Mouse (Mus musculus): Measurements from ENCODE around the gene Rad51b.

The Rad51b gene

DNA sequence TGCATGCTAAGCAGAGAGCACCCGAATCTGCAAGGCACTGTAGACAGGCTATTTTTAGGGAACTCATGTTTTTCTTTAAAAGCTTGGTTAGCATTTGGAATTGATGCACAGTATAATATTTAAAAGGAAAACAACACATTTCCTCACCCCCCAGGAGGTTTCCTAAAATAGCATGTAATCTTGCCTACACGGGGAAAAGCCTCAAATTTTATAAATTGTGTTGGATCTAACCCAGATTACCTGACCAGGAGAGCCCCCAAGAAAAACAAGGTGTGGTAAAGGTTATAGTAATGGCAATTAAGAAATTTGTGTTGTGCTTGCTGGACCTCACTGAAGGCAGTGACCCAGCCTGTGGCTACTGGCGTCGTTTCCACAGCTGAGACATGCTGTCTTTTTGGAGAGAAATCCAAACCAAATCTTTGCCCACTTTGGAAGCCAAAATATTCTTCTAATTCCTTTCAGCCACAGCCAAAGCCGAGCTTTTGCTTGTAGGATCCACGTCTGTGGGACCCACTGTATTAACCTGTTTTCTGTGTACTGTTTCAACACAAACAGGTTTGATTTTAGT lies 282.0 kb downstream of the Rad51b start:
- DNase-seq (ENCODE audit: low read depth): no peak

DNA sequence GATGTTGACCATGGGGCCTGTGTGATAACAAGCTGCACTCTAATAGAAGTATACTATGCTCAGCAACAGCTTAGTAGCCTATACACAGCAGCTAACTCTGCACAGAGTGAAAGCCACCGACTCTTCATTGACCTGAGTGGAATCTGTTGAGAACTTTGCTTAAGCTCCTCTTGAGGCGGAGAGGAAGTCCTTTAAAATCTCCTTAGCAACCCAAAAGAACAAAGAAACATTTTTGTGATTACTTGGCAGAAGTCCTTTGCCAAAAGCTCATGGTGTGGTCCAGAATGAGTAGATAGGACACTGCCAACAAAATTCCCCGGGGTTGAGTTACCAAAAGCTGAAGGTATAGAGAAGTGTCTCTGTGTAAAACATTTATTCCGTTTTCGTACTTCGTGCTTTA lies 282.8 kb downstream of the Rad51b start:
- DNase-seq (ENCODE audit: low read depth): no peak

GRCm38 (mm10) chr12:79584556-79585307 lies 287.6 kb downstream of the Rad51b start:
- no peak for DNase-seq (ENCODE audit: low read depth)

DNA sequence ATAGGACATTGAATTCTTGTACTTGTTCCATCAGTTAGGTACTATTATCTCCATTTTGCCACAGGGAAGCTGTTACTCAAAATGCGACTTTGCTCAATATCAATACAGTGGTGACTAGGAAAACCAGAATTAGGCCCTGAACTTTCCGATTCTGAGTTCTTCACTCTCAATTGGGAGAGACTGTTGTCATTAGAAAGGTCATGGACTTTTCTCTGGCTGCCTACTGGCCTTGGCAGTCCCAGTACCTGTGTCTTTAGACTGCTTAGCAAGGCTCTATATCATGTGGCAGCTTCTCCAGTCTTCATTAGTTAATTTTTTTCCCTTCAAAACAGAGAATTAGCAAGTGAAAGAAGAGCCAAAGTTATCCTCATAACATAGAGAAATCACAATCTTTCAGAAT lies 288.3 kb downstream of the Rad51b start:
- DNase-seq (ENCODE audit: low read depth): no peak

DNA sequence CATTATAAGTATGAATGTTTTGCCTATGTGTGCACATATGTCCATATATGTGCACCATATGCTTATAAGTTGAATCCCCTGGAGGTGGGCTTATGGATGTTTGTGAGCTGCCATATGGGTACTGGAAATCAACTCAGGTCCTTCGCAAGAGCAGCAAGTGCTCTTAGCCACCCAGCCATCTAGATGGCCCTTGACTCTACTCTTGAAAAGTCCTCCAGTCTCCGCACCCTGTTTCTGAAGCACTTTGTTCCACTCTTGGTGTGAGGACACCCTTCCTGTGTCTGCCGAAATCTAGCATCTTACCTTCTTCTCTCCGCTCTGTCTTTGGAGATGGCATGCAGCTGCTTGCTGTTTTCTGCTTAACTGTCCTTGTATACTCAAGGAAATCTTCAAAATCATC lies 291.7 kb downstream of the Rad51b start:
- DNase-seq (ENCODE audit: low read depth): no peak

DNA sequence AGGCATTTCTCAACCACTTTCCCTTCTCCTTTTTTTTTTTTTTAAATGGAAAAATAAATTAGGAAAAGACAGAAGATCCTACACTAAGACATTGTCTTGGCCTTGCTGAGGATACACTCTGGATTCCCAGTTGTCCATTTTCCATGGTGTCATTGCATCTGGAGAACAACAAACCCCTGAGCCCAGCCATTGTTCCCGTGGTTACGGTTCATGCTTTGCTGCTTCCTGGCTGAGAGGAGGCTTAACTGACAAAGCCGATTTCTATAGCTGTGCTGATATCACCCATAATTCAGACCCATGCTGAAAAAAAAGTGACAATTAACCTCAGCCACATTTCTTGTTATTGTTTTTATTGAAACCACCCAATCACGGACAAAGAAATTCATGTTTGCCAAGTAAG lies 295.1 kb downstream of the Rad51b start:
- no peak for DNase-seq (ENCODE audit: low read depth)

GRCm38 (mm10) chr12:79596842-79597241 lies 299.8 kb downstream of the Rad51b start:
- no peak for DNase-seq (ENCODE audit: low read depth)

DNA sequence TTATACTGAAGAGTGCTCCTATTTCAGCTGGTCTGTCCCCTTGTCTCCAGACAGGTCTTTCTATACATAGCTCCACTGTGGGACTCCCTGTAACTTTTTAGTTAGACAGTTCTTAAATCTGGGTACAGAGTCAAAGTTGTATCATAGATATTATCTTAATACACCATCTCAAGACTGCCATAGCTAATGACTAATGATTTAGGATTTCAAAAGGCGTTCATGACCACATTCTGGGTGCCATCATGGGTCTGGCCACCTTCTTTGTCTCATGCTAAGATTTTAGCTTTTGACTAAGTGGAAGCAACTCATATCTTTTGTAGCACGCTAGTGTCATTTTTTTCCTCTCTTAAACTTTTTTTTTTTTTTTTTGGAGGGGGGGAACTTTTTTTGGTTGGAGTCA lies 300.3 kb downstream of the Rad51b start:
- DNase-seq (ENCODE audit: low read depth): no peak

- DNase-seq (ENCODE audit: low read depth): no peak
Measured at GRCm38 (mm10) chr12:79597786-79598185, 300.7 kb downstream of the Rad51b start.

DNA sequence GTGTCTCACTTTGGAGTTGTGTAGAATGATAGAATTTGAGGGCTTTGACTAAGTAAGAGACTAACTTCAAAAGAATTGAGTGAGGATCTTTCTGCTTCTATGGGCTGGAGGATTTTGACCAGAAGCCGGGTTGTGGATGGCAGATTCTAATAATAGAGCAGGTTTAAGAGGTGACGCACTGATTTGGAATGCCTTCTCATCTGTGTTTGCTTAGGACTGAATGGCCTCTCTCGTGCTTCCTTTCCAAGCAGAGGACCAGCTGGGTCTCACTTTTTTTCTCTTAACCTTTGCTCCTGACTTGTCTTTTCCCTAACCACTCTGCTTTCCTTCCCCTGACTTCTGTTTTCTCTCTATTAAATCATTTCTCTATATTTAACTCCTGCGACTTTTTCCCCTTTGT lies 301.4 kb downstream of the Rad51b start:
- DNase-seq (ENCODE audit: low read depth): no peak

DNA sequence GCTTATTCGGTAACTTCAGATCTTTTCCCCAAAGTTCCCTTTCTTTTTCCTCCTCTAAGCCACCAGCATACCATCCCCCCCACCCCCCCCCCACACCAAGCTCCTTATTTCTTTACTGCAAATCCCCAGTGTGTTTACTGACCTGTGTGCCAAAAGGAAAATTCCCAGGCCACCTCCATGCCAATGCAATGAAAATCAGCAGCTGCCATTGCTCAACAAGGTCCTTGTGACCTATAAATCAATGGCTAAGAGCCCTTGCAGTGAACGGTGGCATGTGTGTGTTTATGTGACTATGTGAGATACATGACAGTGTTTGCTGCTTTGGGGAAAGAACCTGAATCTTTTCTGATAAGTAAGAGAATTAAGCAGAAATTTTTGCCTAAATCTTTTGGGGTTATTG lies 301.8 kb downstream of the Rad51b start:
- no peak for DNase-seq (ENCODE audit: low read depth)

GRCm38 (mm10) chr12:79600149-79600769 lies 303.2 kb downstream of the Rad51b start:
- DNase-seq (ENCODE audit: low read depth): no peak

- DNase-seq (ENCODE audit: low read depth): no peak
Measured at GRCm38 (mm10) chr12:79602641-79603040, 305.6 kb downstream of the Rad51b start.

DNA sequence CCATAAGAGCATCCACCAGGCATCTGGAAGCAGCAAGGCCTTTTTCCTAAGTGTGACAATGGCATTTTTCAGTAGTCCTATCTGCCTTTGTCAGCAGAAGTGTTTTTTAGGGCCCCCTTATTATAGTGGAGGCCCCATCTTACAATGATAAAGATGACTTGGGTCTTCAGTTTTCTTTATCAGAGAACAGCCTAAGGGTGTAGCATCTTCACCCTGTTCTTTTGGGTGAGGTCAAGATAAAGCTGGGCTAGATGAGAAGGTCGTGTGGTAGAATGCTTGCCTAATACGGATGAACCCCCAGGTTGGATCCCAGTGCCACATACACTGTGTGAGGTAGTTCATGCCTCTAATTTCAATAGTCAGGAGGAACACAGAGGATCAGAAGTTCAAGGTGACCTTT lies 307.8 kb downstream of the Rad51b start:
- DNase-seq (ENCODE audit: low read depth): peak; percentile 37

DNA sequence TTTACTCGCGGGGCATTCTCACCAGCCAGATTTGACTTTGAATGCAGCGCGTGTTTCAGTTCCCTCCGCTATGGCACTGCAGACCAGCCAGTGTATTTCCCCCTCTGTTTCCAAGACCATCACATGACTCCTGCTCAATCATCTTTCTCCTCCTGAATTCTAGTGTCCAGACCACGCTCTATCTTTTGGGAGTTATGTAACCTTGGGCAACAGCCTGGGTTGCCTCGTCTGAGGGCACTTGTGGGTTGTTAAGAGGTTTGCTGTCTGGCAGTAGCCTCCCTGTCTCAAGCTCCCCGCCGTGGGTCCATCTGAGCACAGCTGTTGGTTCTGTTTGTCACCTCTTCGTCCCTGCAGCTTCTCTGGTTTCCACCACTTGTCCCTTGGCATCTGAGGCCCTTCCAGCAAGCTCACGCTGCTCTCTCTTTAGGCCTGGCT lies 309.1 kb downstream of the Rad51b start:
- no peak for DNase-seq (ENCODE audit: low read depth)

- DNase-seq (ENCODE audit: low read depth): no peak
Measured at GRCm38 (mm10) chr12:79609399-79610010, 312.4 kb downstream of the Rad51b start.

DNA sequence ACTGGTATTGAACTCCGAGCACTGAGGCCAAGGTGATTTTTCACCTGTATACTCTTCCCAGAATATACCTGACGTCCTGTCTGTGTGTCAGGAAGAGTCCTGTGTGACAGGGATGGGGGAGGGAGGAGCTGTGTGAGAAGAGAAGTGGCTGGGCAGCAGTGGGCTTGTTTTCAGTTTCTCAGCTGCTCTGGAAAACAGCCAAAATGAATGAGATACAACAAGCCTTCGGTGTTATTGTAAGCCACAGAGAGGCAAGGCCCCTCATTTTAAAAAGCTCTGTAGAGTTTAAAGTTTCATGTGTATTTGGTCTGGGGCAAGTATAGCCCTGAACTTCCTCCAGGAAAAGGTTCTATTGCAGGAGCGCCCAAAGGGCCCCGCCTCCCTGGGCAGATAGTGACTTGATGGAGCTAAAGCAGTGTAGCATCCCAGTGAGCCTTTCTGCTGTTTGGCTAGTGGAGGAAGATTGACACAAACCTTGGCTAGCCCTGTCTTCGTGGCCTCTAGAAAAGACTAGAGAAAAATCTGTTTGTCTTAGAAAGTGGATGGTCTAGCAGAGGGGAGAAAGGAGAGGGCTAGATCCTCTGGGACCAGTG lies 313.5 kb downstream of the Rad51b start:
- peak; percentile 13 for DNase-seq (ENCODE audit: low read depth)

GRCm38 (mm10) chr12:79611665-79612064 lies 314.6 kb downstream of the Rad51b start:
- DNase-seq (ENCODE audit: low read depth): peak; percentile 58

- DNase-seq (ENCODE audit: low read depth): peak; percentile 89
Measured at GRCm38 (mm10) chr12:79612334-79613060, 315.4 kb downstream of the Rad51b start.

- DNase-seq (ENCODE audit: low read depth): peak; percentile 9
Measured at GRCm38 (mm10) chr12:79613061-79613788, 316.1 kb downstream of the Rad51b start.

Data from c-Kit-positive CD71-positive TER-119-negative erythroid progenitor cells, embryonic 14.5 days (primary cell).